Mouse (Mus musculus) heart, postnatal 0 days (tissue): ENCODE measurements around the gene Mia3. TPM values are rescaled to one million over a fixed set of nuclear protein-coding genes. Genes with fewer than 3 reads are reported as not detected.
"Not testable (repeated sequence)": the region's sequence is repeated elsewhere in the genome, so short reads cannot be mapped to it uniquely, and the experiment has no call there.

ENCODE experiments used
- ATAC-seq: fragments of 200-750 bp; cut with Nextera tagmentation; 2 replicates; pipeline ENCODE4 v1.8.0; 2017; ENCODE audit warnings: low read depth, moderate number of reproducible peaks, moderate library complexity; ENCODE audit not compliant: insufficient read depth
- DNase-seq: peaks from one replicate; pipeline ENCODE4 v3.0.0-alpha.2; 2016; ENCODE audit warnings: low spot score
- H3K27ac ChIP-seq: fragments of 300-500 bp; sonication (generic); 2 replicates; pipeline ENCODE4 v1.5.1; 2014; ENCODE audit warnings: low read depth, mild to moderate bottlenecking
- H3K27me3 ChIP-seq: fragments of 300-500 bp; sonication (generic); 2 replicates; pipeline ENCODE4 v1.6.1; 2014; ENCODE audit warnings: low read length, mixed read lengths; ENCODE audit not compliant: control insufficient read depth, insufficient read depth
- H3K36me3 ChIP-seq: fragments of 300-500 bp; sonication (generic); replicated peaks from 2 replicates; pipeline ENCODE4 v1.6.1; 2014; ENCODE audit warnings: low read length, mixed read lengths; ENCODE audit not compliant: control insufficient read depth, insufficient read depth
- H3K4me1 ChIP-seq: fragments of 300-500 bp; sonication (generic); 2 replicates; pipeline ENCODE4 v1.6.1; 2014; ENCODE audit warnings: antibody characterized with exemption; ENCODE audit not compliant: control insufficient read depth, insufficient read depth
- H3K4me2 ChIP-seq: fragments of 300-500 bp; sonication (generic); 2 replicates; pipeline ENCODE4 v1.6.1; 2014; ENCODE audit warnings: low read depth, mild to moderate bottlenecking, low read length, moderate library complexity
- H3K4me3 ChIP-seq: fragments of 300-500 bp; sonication (generic); 2 replicates; pipeline ENCODE4 v1.5.1; 2014; ENCODE audit warnings: low read depth, low read length
- H3K9ac ChIP-seq: fragments of 300-500 bp; sonication (generic); replicated peaks from 2 replicates; pipeline ENCODE4 v1.6.1; 2014; ENCODE audit warnings: low read depth, low read length, mixed read lengths
- H3K9me3 ChIP-seq: fragments of 300-500 bp; sonication (generic); replicated peaks from 2 replicates; pipeline ENCODE4 v1.6.1; 2016; ENCODE audit warnings: low read length; ENCODE audit not compliant: control insufficient read depth
- CTCF ChIP-seq: IDR thresholded peaks from 2 replicates; pipeline ENCODE4 v1.5.1; 2016; ENCODE audit warnings: antibody characterized with exemption, control low read depth, low read depth
- EP300 ChIP-seq: IDR thresholded peaks from 2 replicates; pipeline ENCODE4 v1.6.1; 2016; ENCODE audit warnings: antibody characterized with exemption, low read depth
- WGBS: fragments of 180-500 bp; shearing (Covaris S2); extraction: QIAGEN DNeasy Blood & Tissue Kit; methylation state at CpG from one replicate; pipeline ENCODE4 v1.1.7; 2014; 5-methylcytosine and 5-hydroxymethylcytosine counted together
- polyA plus RNA-seq: library from polyadenylated mRNA; unstranded; fragments of >200 nt; fragmentation: Nextera tagmentation; extraction: Ambion mirVana; gene quantifications from 2 replicates; pipeline ENCODE4 v1.2.1, GENCODE M21; 2015
- total RNA-seq: library from RNA; depleted of rRNA; stranded (reverse); fragments of >200 nt; gene quantifications from 2 replicates; pipeline ENCODE4 v1.2.3, GENCODE M21; 2014; ENCODE audit warnings: low replicate concordance

The Mia3 gene
- total and polyA plus RNA-seq, 2 experiments from 2014 or later = 46.0 to 168 TPM

DNA sequence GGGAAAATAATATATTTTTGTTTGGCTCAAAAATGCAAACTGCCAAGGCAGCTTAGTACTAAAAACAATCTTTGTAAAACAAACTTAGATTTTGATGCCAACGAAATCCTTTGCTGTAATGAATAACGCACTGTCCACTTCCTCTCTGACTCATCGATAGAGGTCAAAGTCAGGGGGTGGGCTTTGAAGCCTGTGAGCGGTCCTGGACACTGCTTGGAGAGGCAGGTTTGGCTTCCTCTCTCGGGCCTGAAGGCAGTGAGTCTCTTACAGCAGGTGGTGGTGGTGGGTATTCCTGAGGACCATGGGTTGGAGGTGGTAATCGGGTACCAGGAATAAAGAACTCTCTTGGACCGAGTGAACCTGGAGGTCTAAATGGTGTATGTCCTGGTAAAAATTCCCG is 42.2 kb downstream of the Mia3 start:
- no peak overlapping the region for H3K9ac ChIP-seq
- H3K4me3 ChIP-seq = no peak overlapping the region
- TF ChIP-seq EP300 (no peak), CTCF (no peak)
- H3K4me2 ChIP-seq = no peak overlapping the region
- no peak overlapping the region for H3K27ac ChIP-seq
- H3K4me1 ChIP-seq = no peaks in the 10 kb centered on the region
- 79% methylated on average over 8 of the region's 8 CpGs for WGBS
- H3K9me3 ChIP-seq = 0 out of 2 replicates have a peak, but pooled peaks cover 3% of the 10 kb centered on the region
- ATAC-seq = no peak
- no peaks in the 10 kb centered on the region for H3K27me3 ChIP-seq
- DNase-seq = no peak
- H3K36me3 ChIP-seq = peaks cover 80% of the 10 kb centered on the region

DNA sequence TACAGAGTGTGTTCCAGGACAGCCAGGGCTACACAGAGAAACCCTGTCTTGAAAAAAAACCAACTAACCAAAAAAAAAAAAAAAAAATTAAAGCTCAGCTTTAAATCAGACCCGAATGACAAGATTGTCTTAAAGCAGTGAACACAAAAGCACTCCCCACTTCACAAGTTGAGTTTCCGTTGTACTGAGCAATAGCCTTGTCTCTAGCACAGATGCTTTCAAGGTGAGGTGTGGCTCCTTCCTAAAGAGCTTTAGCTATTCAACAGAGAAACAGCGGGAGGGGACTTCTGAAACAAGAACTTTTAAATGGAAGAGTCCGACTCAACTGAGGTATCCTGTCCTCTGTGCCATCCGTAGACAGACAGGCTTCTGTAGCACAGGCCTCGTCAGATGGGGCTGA is 44.9 kb downstream of the Mia3 start:
- Histone ChIP-seq H3K27me3 (no peaks in the 10 kb centered on the region), H3K9ac (no peak overlapping the region), H3K9me3 (0 out of 2 replicates have a peak, but pooled peaks cover 3% of the 10 kb centered on the region), H3K27ac (no peak overlapping the region), H3K4me1 (no peaks in the 10 kb centered on the region), H3K36me3 (peaks cover 73% of the 10 kb centered on the region), H3K4me2 (no peak overlapping the region), H3K4me3 (no peak overlapping the region)
- no peak for DNase-seq
- 95% methylated on average over 6 of the region's 6 CpGs for WGBS
- ATAC-seq = no peak
- no peak for TF ChIP-seq CTCF
- TF ChIP-seq EP300 = no peak

DNA sequence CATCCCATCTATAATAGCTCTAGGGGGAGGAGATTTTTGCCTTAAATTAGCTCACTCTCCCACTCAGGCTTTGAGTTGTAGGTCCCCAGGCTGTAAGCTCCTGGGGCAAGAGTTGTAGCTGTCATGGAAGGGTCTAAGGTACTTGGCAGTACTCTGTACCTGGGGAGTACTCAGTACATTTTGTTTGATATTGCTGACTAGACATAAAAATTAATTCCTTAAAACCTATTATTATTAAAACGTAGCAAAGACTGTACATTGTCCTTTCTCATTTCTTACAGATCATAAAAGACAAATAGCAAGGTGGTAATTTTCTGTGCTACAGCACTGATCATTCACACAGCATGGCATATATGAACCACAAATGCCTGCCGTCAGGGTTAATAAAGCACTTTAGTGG is 45.4 kb downstream of the Mia3 start:
- Histone ChIP-seq H3K9me3 (0 out of 2 replicates have a peak, but pooled peaks cover 3% of the 10 kb centered on the region), H3K27ac (no peak overlapping the region), H3K36me3 (peaks cover 73% of the 10 kb centered on the region), H3K9ac (no peak overlapping the region), H3K4me3 (no peak overlapping the region), H3K4me2 (no peak overlapping the region), H3K27me3 (no peaks in the 10 kb centered on the region), H3K4me1 (no peaks in the 10 kb centered on the region)
- WGBS = 97% methylated on average over 2 of the region's 2 CpGs
- DNase-seq (no peak), ATAC-seq (no peak)
- no peak for TF ChIP-seq CTCF

DNA sequence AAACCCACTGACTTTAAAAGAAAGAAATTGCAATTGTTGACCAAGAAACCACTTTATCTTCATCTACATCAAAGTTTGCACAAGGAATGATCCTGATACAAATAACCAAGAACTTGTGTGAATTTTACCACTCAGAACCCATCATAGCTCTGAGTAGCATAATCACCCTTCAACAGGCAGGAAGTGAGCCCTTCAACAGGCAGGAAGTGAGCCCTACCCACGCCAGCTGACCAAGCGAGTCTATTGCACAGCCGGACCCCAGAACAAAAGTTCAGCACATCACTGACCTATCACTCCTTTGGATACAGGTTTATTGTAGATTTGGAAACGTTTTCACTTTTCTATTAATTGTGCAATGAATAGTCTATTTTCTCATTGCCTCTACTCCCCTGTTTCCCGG is 46.9 kb downstream of the Mia3 start:
- WGBS = 74% methylated on average over 5 of the region's 5 CpGs
- not testable (repeated sequence) for ATAC-seq, H3K9ac ChIP-seq, H3K4me1 ChIP-seq, DNase-seq, H3K27me3 ChIP-seq, H3K4me3 ChIP-seq, H3K27ac ChIP-seq, H3K9me3 ChIP-seq, H3K4me2 ChIP-seq
- H3K36me3 ChIP-seq = peaks cover 72% of the 10 kb centered on the region

DNA sequence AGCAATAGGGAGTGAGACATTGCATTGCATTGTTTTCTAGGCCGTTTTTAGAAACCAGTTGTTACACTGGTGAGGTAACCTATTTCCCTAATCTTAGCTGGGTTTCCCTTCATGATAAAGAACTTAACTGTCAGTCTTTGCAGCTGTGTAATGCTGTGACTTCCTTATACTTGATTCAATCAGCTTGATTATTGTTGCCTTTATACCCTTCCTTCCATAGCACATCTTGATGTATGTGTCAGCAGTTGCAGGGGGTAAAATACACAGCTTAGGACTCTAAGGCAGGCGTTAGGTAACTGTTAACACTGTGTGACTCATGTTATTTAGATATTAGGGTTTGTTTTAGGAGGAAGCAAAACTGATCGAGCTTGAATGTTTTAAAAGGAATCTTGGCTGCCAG is 48.6 kb downstream of the Mia3 start:
- Histone ChIP-seq H3K4me1 (no peaks in the 10 kb centered on the region), H3K4me2 (no peak overlapping the region), H3K9ac (no peak overlapping the region), H3K36me3 (peaks cover 73% of the 10 kb centered on the region), H3K27me3 (no peaks in the 10 kb centered on the region), H3K27ac (no peak overlapping the region), H3K9me3 (0 out of 2 replicates have a peak, but pooled peaks cover 3% of the 10 kb centered on the region), H3K4me3 (no peak overlapping the region)
- 42% methylated on average over 3 of the region's 3 CpGs for WGBS
- no peak for DNase-seq
- TF ChIP-seq CTCF = no peak
- TF ChIP-seq EP300 = no peak
- no peak; the same call in 1 of the 2 replicates for ATAC-seq

DNA sequence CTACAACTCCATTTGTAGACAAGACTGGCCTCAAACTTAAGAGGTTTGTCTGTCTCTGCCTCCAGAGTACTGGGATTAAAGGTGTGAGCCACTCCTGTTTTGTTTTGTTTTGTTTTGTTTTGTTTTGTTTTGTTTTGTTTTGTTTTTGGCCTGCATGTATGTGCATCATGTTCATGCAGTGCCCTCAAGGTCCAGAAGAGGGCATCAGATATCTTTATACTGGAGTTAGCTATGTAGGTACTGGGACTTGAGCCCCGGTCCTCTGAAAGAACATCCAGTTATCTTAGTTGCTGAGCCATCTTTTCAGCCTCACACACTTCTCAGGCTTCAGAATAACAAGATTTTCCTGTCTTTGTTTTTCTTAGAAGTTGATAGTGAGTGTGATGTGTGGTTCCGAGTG is 53.6 kb downstream of the Mia3 start:
- WGBS = 76% methylated on average over 2 of the region's 2 CpGs
- Histone ChIP-seq H3K27me3 (no peaks in the 10 kb centered on the region), H3K36me3 (peaks cover 82% of the 10 kb centered on the region), H3K9me3 (no peaks in the 10 kb centered on the region), H3K4me3 (no peak overlapping the region), H3K4me1 (no peaks in the 10 kb centered on the region), H3K4me2 (no peak overlapping the region), H3K9ac (no peak overlapping the region), H3K27ac (no peak overlapping the region)
- no peak for DNase-seq
- ATAC-seq = no peak
- no peak for TF ChIP-seq CTCF
- TF ChIP-seq EP300 = no peak
